Mouse (Mus musculus) layer of hippocampus, postnatal 36 days (tissue): Measurements from ENCODE around the gene Clec2d. TPM values are rescaled to one million over a fixed set of nuclear protein-coding genes. Genes with fewer than 3 reads are reported as not detected.

Source experiments
- DNase-seq, 2 experiments: peaks; one replicate each; pipeline ENCODE4 v3.0.0; 2022
- microRNA-seq, 2 experiments: library from miRNA; unstranded; fragments of <30 nt; microRNA quantifications; one replicate each; pipeline ENCODE4 v1.2.0; 2021
- total RNA-seq, 2 experiments: library from RNA; stranded (reverse); gene quantifications; 2 replicates each; pipeline ENCODE4 v1.2.3; 2021

The Clec2d gene
- total RNA-seq, 2 experiments from 2014 or later, result 5.7 to 9.8 TPM

DNA sequence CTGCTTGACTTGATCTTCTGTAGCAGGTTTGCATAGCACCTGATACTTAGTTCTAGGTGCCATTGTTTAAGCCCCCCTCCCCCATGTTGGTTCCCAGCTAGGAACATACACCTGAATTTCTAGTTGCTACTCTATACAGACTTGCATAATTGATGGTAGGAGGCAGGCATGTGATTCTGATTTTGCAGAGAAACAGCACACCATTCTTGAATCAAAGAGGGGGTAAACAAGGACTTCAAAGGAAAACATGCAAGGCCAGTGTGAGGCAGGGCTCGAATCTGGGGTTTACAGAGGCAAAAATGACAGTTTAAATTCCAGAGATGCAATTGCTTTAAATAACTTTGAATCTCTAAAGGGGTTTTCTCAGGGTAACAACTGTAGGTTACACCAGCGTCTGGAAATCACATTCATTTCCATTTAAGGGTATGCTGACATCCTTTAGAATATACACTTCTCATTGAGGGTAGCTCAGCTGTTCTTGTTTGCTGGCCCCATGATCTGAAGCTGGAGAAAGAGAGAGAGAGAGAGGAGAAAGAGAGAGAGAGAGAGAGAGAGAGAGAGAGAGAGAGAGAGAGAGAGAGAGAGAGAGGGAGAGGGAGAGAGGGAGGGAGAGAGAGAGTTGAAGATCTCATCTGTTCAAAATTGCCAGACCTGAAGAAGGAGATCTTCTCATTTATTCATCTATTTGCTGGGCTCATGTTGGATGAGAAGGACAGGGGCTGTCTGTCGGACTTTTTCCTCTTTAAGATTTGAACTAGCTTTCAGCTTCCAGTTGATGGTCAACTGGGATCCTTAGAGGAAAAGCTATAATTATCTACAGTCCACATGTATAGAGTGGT is 48.7 kb downstream of the Clec2d start:
- no peak for DNase-seq

DNA sequence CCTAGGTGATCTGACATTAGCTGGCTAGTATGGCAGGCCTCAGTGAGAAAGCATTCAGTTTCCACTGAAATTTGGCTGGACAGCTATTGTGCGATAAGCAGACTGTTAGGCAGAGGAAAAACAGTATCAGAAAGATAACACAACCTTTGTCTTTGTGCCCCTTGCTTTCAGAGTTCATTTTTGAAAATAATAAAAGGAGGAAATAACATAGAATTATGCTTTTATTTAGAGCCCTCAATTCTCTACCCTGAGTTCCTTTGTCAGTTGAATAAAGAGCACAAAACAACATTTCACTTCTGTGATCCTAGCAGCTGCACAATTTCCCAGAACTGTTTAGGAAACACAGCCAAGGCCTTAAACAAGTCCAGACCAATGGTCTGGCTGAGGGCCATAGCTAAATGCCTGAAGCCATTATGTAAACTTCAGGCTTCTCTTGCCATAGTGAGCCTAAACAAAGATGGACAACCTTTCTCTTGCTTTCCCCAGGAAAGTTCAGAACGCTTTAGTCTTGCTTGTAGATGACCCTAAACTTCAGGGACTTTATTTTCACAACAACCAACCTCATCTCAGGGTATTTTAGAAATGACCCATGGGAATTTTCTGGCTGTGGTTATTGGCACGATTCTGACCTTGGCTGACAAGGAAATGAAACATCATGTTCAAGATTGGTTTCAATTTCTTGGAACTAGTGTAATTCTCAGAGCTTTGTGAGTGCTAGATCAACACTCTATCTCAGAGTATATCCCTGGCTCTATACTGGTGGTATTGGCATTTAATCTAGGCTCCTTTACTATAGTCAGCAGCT is 49.6 kb downstream of the Clec2d start:
- no peak for DNase-seq

DNA sequence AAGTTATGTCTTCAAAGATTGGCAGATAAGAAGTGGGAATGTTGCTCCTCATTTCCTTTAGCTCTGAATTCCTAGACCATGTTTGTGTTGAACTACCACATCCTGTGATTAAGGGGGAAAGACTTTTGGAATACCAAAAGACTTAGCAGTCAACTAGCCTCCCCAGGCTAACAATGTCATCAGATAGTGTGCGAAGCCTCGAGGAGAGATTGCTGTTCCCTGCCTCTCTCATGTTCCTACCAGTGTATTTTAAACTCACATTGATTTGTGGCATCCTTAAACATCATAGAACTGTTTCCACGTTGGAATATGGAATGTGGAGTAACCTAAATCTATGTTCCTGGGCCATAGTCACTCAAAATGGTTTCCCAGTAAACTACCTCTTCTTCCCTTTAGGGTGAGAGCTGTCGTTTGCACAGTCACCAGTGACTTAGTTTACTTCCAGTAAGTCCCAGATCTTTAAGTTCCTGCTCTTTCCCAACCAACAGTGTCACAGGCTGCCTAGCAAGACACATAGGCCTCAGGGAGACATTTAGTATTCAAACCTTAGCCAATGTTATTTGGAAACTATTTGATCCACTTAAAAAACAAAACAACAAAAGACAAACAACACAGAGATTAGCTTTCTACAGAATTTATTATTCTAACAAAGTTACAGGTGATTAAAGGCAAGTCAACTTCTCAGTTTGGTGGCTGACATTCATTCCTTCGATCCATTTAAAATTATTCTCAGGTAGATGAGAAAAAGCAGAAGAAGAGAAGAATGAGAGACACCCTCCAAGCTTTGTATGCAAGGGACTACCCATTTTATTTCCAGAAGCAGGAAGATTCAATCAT is 51.8 kb downstream of the Clec2d start:
- no peak for DNase-seq

DNA sequence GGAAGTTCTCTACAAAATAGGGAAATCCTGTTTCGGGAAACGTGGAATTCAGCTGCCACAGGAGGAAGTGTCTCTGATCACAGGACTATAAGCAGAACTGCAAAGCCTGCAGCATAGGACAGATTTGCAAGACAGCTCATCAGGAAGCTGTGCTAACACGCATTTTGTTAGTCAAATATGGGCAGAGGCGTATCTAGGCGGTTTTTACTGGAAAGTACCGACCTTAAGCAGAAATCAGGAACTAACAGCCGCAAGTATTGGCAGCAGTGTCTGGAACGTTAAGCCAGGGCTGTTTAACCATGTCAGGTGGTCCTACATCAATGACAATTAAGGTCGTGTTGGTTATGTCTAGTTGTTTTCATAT is 52.4 kb downstream of the Clec2d start:
- peak in 1 of 2 experiments; percentile 17 for DNase-seq

DNA sequence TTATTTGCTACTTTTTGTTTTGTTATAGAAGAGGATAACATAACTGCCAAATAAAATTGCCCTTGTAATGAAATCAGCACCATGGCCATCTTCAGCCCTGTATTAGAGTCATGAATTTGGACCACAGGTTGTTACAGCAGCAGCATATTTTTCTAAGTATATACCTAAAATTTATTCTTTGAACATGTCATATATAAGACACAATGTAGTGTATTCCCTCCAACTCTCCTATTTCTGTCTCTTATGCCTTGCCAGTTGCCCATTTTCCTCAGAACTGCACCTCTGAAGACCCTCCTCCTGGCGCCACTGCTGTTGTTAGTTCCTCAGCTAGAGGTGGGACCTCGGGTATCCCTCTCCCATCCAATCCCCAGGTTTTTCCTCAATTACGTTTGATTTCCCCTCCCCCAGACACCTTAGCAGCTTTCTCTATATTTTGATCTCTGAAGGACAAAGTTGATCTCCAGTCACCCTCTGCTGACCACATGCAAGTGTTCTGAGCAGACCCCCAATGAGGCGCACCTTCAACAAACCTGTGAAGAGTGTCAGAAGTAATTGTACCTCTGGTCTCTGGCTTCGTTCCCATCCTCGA is 53.0 kb downstream of the Clec2d start:
- DNase-seq, result no peak

DNA sequence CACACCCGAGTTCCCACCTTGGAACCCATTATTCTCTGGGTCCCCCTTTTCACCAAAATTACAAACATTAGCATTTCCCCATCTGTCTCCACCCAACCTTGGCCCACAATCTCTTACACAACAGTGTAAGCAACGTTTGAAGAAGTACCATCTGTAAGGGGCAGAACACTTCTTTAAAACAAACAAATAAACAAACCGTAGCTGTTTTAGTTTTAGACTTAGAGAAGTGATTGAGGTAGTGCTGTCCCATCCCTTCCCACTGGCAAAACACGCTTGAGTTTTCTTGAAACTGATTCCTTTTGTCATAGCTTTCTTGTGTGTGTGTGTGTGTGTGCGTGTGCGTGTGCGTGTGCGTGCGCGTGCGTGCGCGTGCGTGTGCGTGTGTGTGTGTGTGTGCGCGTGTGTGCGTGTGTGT is 53.5 kb downstream of the Clec2d start:
- no peak for DNase-seq

DNA sequence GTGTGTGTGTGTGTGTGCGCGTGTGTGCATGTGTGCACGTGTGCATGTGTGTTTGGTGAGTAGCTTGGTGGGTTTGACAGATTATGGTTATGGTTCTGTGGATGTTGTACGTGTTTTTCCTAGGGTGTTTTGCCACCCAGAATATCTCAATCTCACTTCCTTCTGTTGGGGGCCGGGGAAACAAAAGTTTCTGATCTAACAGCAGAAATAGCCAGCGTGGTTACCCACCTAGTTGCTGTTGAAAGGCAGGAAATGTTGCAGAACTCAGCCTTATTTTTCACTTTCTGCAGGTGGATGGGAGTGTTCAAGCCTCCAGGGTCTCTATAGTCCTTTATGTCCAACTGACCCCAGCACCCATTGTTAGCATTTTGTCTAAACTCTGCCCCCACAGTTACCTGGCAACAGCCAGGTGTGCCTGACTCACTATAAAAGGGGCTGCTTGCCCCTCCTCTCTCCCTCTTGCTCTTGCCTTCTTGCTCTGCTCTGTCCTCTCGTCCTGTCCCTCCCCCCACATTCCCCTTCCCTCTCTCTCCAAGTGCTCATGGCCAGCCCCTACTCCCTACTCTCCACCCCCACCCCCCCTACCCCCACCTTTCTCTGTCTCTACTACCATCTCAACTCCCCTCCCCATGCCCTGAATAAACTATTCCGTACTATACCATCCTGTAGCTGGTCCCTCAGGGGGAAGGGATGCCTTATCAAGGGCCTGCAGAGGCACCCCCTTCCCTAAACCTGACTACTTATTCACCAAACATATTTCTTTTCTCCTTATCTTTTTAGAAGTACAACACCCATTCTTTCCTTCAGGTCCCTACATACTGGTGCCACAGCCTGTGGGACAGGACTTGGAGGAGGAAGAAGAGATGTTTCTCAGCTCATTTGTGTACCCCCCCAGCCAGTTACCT is 54.3 kb downstream of the Clec2d start:
- no peak for DNase-seq

DNA sequence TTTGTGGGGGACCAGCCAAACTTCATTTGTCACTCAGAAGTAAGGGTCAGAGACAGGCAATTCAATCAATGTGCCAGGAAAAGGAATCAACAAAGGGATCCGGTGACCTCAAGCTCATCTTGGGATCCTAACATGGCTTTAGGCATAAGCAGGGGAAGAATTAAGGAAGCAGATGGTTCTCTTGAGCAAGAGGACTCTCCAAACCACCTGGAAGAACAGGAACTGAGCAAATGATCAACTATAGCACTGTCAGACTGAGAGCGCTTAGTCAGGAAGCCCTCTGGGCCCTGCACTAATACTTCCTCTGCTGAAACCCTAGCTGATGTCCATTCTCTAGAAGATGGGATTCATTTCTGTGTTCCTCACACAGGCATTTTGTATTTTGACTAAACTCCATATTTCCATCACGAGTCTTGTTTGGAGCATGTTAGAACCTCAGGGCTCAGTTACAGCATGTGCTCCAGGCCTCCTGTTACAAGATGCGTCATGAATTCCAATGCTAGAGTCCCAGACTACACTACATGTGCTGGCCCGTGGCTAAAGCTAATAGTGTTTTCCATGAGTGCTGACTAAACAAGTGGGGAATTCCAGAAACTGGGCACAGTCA is 55.5 kb downstream of the Clec2d start:
- no peak for DNase-seq

Small RNA genes within 50 kb of the gene (microRNA-seq; reads per million reads assigned to microRNA genes)
- gene Gm27514, result 0 reads per million in 2 experiments

Other genes with a start within 250 kb of the Clec2d start
- 1 to 10 TPM in 1 of 2 experiments, under 1 TPM in 1; 0.50 to 1.3 TPM for gene Clec2g, start 246.2 kb upstream of the Clec2d start, total RNA-seq
- gene Klrb1f, start 134.7 kb upstream of the Clec2d start, total RNA-seq, result not detected
- gene Clec2e, start 79.7 kb upstream of the Clec2d start, total RNA-seq, result not detected
- not detected for gene Cd69, start 94.8 kb downstream of the Clec2d start, total RNA-seq
- not detected for gene 4922502D21Rik, start 151.2 kb downstream of the Clec2d start, total RNA-seq
- under 1 TPM in 1 of 2 experiments, not detected in 1; 0.32 TPM for gene Clec12a, start 162.1 kb downstream of the Clec2d start, total RNA-seq
- not detected for gene Clec12b, start 205.3 kb downstream of the Clec2d start, total RNA-seq
- gene Clec1b, start 216.7 kb downstream of the Clec2d start, total RNA-seq, result not detected
- not detected for gene Clec9a, start 228.2 kb downstream of the Clec2d start, total RNA-seq